Comparison of ENCODE assay signal across 15 mouse cellular contexts in genomic region chr3:159789781-159790180, GRCm38 (mm10).
"Had no signal": no experiment of that assay in that cellular context is flagged by ENCODE, and none has a peak within 500 bp of the region (broad histone marks: within the 10 kb centered on the region; RNA-seq: fewer than 3 reads in every experiment).

No protein-coding gene starts in this region.

- H3K27ac ChIP-seq: liver, embryonic 12.5 days; liver, embryonic 14.5 days; midbrain, embryonic 13.5 days; neural tube, embryonic 12.5 days; stomach, embryonic 15.5 days; stomach, postnatal 0 days had no signal

- ATAC-seq: liver, embryonic 12.5 days; midbrain, embryonic 13.5 days had no signal

- H3K4me3 ChIP-seq: liver, embryonic 12.5 days; midbrain, embryonic 13.5 days; neural tube, embryonic 12.5 days; stomach, embryonic 15.5 days had no signal

- H3K9me3 ChIP-seq: liver, embryonic 12.5 days; midbrain, embryonic 13.5 days; neural tube, embryonic 12.5 days; stomach, embryonic 15.5 days had no signal

- H3K36me3 ChIP-seq: liver, embryonic 12.5 days; midbrain, embryonic 13.5 days; neural tube, embryonic 12.5 days; stomach, embryonic 15.5 days had no signal

- H3K4me2 ChIP-seq: liver, embryonic 12.5 days; lung, embryonic 14.5 days; midbrain, embryonic 13.5 days; neural tube, embryonic 12.5 days; stomach, embryonic 15.5 days had no signal

- H3K27me3 ChIP-seq: liver, embryonic 12.5 days; midbrain, embryonic 13.5 days; neural tube, embryonic 12.5 days; stomach, embryonic 15.5 days had no signal

- DNase-seq: lung, adult 18-20 months; lung, embryonic 14.5 days; lung, postnatal 10 days; lung, postnatal 4 days; retina, postnatal 1 day; right cerebral cortex, adult 18-20 months; thymus, adult 2 months; thymus, postnatal 25 days; thymus, postnatal 4 days had no signal

- H3K4me1 ChIP-seq: liver, embryonic 12.5 days; neural tube, embryonic 12.5 days; stomach, embryonic 15.5 days had no signal

- H3K9ac ChIP-seq: liver, embryonic 12.5 days; liver, embryonic 14.5 days; lung, embryonic 14.5 days; midbrain, embryonic 13.5 days; neural tube, embryonic 12.5 days; stomach, embryonic 15.5 days had no signal
